Comparison of ENCODE assay signal across 9 mouse cellular contexts in genomic region chr14:8207105-8207504, GRCm38 (mm10). TPM values are rescaled to one million over a fixed set of nuclear protein-coding genes. Genes with fewer than 3 reads are reported as not detected.
DNase-seq lines count a peak whose midpoint lies in the region; ATAC-seq lines count a peak whose summit lies in the region.
"Had no signal": no experiment of that assay in that cellular context is flagged by ENCODE, and none has a peak within 500 bp of the region (broad histone marks: within the 10 kb centered on the region; RNA-seq: fewer than 3 reads in every experiment).

No protein-coding gene starts in this region.

- H3K4me2 ChIP-seq in forebrain, embryonic 15.5 days (replicated peaks) = no peak overlapping the region
- H3K4me2 ChIP-seq in midbrain, embryonic 12.5 days (replicated peaks) = no peak overlapping the region

- H3K4me3 ChIP-seq in forebrain, embryonic 15.5 days = no peak overlapping the region
- no peak overlapping the region for H3K4me3 ChIP-seq in midbrain, embryonic 12.5 days

- 15% methylated on average over 5 of the region's 5 CpGs for WGBS in forebrain, embryonic 15.5 days
- WGBS in midbrain, embryonic 12.5 days = 13% methylated on average over 5 of the region's 5 CpGs

- ATAC-seq in forebrain, embryonic 15.5 days (replicated peaks) = peak; percentile 51; the same call in 1 of the 2 replicates
- ATAC-seq in midbrain, embryonic 12.5 days (ENCODE audit: low FRiP score, low read depth) = peak; percentile 59

- no peaks in the 10 kb centered on the region for H3K9me3 ChIP-seq in forebrain, embryonic 15.5 days
- no peaks in the 10 kb centered on the region for H3K9me3 ChIP-seq in midbrain, embryonic 12.5 days

- no peak overlapping the region for H3K9ac ChIP-seq in forebrain, embryonic 15.5 days (replicated peaks)
- no peak overlapping the region for H3K9ac ChIP-seq in midbrain, embryonic 12.5 days (replicated peaks)

- H3K4me1 ChIP-seq in forebrain, embryonic 15.5 days = peaks cover 16% of the 10 kb centered on the region
- 0 out of 2 replicates have a peak, but pooled peaks cover 4% of the 10 kb centered on the region for H3K4me1 ChIP-seq in midbrain, embryonic 12.5 days

- peak overlapping the region; percentile 17 for H3K27ac ChIP-seq in forebrain, embryonic 15.5 days (replicated peaks)
- no peak overlapping the region for H3K27ac ChIP-seq in midbrain, embryonic 12.5 days (replicated peaks)

- peak; percentile 47 for DNase-seq in embryo, embryonic 10 days (ENCODE audit: low spot score)
- no peak for DNase-seq in embryo, embryonic 9.5 days (ENCODE audit: extremely low spot score)
- DNase-seq in ZHBTc4 (ENCODE audit: low read depth, low spot score) = peak; percentile 83
- no peak for DNase-seq in thymus, postnatal 0 days (ENCODE audit: low spot score)
- no peak for DNase-seq in right cerebral cortex, adult 2 months (ENCODE audit: low spot score in 2 of 2)
- DNase-seq in adrenal gland, adult 8-10 months = no peak
- DNase-seq: kidney, adult 9 months had no signal

- H3K36me3 ChIP-seq in forebrain, embryonic 15.5 days = no peaks in the 10 kb centered on the region
- no peaks in the 10 kb centered on the region for H3K36me3 ChIP-seq in midbrain, embryonic 12.5 days

- no peaks in the 10 kb centered on the region for H3K27me3 ChIP-seq in forebrain, embryonic 15.5 days
- H3K27me3 ChIP-seq in midbrain, embryonic 12.5 days = no peaks in the 10 kb centered on the region

RNA-seq across cellular contexts. Expression of gene Kctd6, which starts 6.8 kb away (rescaled TPM):
- 15.7 and 25.1 TPM in 2 replicates for polyA plus RNA-seq in forebrain, embryonic 15.5 days (2015; fragmentation: Nextera tagmentation; extraction: Ambion mirVana)
- polyA plus RNA-seq in midbrain, embryonic 12.5 days (2016; fragmentation: Nextera tagmentation; extraction: Ambion mirVana) = 9.1 and 9.2 TPM in 2 replicates
- polyA plus RNA-seq in thymus, postnatal 0 days (2015; fragmentation: Nextera tagmentation; extraction: Ambion mirVana) = 10.2 and 12.6 TPM in 2 replicates
- total RNA-seq in adrenal gland, adult 8-10 months (2022) = 10 to 100 TPM; 15.1 to 22.2 (median 18.1) TPM

RNA-seq across cellular contexts. Expression of gene Pdhb, which starts 34.3 kb away (rescaled TPM):
- 235 and 239 TPM in 2 replicates for polyA plus RNA-seq in forebrain, embryonic 15.5 days (2015; fragmentation: Nextera tagmentation; extraction: Ambion mirVana)
- polyA plus RNA-seq in midbrain, embryonic 12.5 days (2016; fragmentation: Nextera tagmentation; extraction: Ambion mirVana) = 202 and 213 TPM in 2 replicates
- 227 and 232 TPM in 2 replicates for polyA plus RNA-seq in thymus, postnatal 0 days (2015; fragmentation: Nextera tagmentation; extraction: Ambion mirVana)
- 100 to 1,000 TPM; 184 to 265 (median 230) TPM for total RNA-seq in adrenal gland, adult 8-10 months (2022)

RNA-seq across cellular contexts. Expression of gene Acox2, which starts 52.0 kb away (rescaled TPM):
- polyA plus RNA-seq in forebrain, embryonic 15.5 days (2015; fragmentation: Nextera tagmentation; extraction: Ambion mirVana) = not detected in 2 replicates
- not detected in 2 replicates for polyA plus RNA-seq in midbrain, embryonic 12.5 days (2016; fragmentation: Nextera tagmentation; extraction: Ambion mirVana)
- 0.71 and 0.75 TPM in 2 replicates for polyA plus RNA-seq in thymus, postnatal 0 days (2015; fragmentation: Nextera tagmentation; extraction: Ambion mirVana)
- total RNA-seq in adrenal gland, adult 8-10 months (2022) = under 1 TPM in 3 of 4 experiments, not detected in 1; 0.21 to 0.46 (median 0.26) TPM

Comparison
In these comparisons a context has a peak if more than half of its experiments do, and no peak if none do; other contexts are left out.
1. DNase-seq: peak in embryo, embryonic 10 days (single experiment) and ZHBTc4 (single experiment); none in embryo, embryonic 9.5 days (single experiment), thymus, postnatal 0 days (single experiment), right cerebral cortex, adult 2 months (0 of 2) and adrenal gland, adult 8-10 months (single experiment).